Mouse (Mus musculus): ENCODE measurements at regions not wholly inside any gene's neighbourhood (a gene's known extent, or its start where the extent isn't known, plus 50 kb on each side); places are given as distances from the start of the nearest gene placed in this dataset.

DNA sequence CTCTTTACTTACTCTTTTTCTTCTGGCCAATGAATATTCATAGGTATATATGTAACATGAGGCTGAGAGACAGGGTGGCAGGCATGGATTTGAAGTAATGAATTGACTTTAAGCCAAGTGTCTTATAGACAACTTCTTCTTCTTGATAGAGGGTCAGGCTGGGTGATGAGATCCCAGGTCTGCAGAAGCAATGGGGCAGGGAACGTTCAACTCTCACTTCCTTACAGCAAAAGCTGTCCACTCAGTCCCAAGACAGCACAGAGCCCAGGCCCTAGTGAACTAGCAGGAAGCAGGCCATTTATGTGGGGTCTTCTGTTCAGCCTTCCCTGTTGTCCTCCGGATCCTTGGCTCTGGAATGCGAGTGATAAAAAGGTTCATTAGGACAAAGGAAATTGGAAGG lies 52.6 kb upstream of the Lclat1 start:
- Histone ChIP-seq H3K4me3 (ENCODE audit: control insufficient read depth, insufficient read depth, low read length) (no peak overlapping the region), H3K27ac (ENCODE audit: control insufficient read depth, insufficient read depth, low read length) (peak overlapping the region; percentile 98), H3K27me3 (ENCODE audit: control insufficient read depth, insufficient read depth, low read length) (no peaks in the 10 kb centered on the region), H3K36me3 (ENCODE audit: control insufficient read depth, insufficient read depth, low read length) (no peaks in the 10 kb centered on the region), H3K4me1 (replicated peaks; ENCODE audit: control insufficient read depth, insufficient read depth, low read length) (peaks cover 36% of the 10 kb centered on the region)
- no peak for TF ChIP-seq POLR2A (IDR thresholded peaks at IDR 0.05; ENCODE audit: control insufficient read depth, extremely low read depth, insufficient read depth, low read length, poor library complexity)
- no peak for TF ChIP-seq CTCF (IDR thresholded peaks at IDR 0.05; ENCODE audit: borderline replicate concordance, control insufficient read depth, extremely low read depth, insufficient read depth, low read length, poor library complexity)
- WGBS, result 95% methylated on average over 3 of the region's 3 CpGs
- DNase-seq, result no peak

GRCm38 (mm10) chr17:73055611-73056010 lies 52.2 kb upstream of the Lclat1 start:
- Histone ChIP-seq H3K4me1 (replicated peaks; ENCODE audit: control insufficient read depth, insufficient read depth, low read length) (peaks cover 36% of the 10 kb centered on the region), H3K36me3 (ENCODE audit: control insufficient read depth, insufficient read depth, low read length) (no peaks in the 10 kb centered on the region)
- TF ChIP-seq CTCF (IDR thresholded peaks at IDR 0.05; ENCODE audit: borderline replicate concordance, control insufficient read depth, extremely low read depth, insufficient read depth, low read length, poor library complexity), result no peak

DNA sequence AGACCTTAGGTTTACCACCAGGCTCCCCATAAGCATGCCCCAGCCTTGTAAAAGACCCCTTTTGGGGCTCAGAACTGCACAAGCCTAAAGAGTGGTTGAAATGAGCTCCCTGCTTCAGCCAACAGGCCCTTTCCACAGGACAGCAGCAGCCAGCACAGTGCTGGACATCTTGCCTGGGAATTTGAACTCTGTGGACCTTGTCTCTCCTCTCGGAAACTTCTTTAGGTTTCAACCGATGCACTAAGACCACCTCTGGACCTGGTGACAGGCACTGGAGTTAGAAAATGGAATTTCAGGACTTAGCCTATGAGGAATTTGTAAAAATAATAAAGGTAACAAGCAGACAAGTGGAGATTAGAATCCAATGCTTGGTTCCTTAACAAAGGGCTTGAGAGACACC lies 51.2 kb upstream of the Lclat1 start:
- WGBS, result 98% methylated on average over 2 of the region's 2 CpGs
- Histone ChIP-seq H3K27ac (ENCODE audit: control insufficient read depth, insufficient read depth, low read length) (no peak overlapping the region), H3K4me1 (replicated peaks; ENCODE audit: control insufficient read depth, insufficient read depth, low read length) (peaks cover 42% of the 10 kb centered on the region), H3K4me3 (ENCODE audit: control insufficient read depth, insufficient read depth, low read length) (no peak overlapping the region), H3K36me3 (ENCODE audit: control insufficient read depth, insufficient read depth, low read length) (no peaks in the 10 kb centered on the region), H3K27me3 (ENCODE audit: control insufficient read depth, insufficient read depth, low read length) (no peaks in the 10 kb centered on the region)
- TF ChIP-seq CTCF (IDR thresholded peaks at IDR 0.05; ENCODE audit: borderline replicate concordance, control insufficient read depth, extremely low read depth, insufficient read depth, low read length, poor library complexity) (no peak), POLR2A (IDR thresholded peaks at IDR 0.05; ENCODE audit: control insufficient read depth, extremely low read depth, insufficient read depth, low read length, poor library complexity) (no peak)
- DNase-seq, result no peak

More at GRCm38 (mm10) chr17:73055611-73056010, 52.2 kb upstream of the Lclat1 start:
- H3K4me3 ChIP-seq (ENCODE audit: control insufficient read depth, insufficient read depth, low read length), result no peak overlapping the region
- no peak for DNase-seq
- WGBS, result 88% methylated on average over 6 of the region's 6 CpGs
- no peaks in the 10 kb centered on the region for H3K27me3 ChIP-seq (ENCODE audit: control insufficient read depth, insufficient read depth, low read length)
- H3K27ac ChIP-seq (ENCODE audit: control insufficient read depth, insufficient read depth, low read length), result peak overlapping the region; percentile 98
